Mouse (Mus musculus) limb, embryonic 13.5 days (tissue): ENCODE results near the gene Maneal. TPM values are rescaled to one million over a fixed set of nuclear protein-coding genes. Genes with fewer than 3 reads are reported as not detected.

ENCODE experiments used
- ATAC-seq: fragments of 200-750 bp; cut with Nextera tagmentation; 2 replicates; pipeline ENCODE4 v1.8.0; 2017; ENCODE audit warnings: low read depth, moderate number of reproducible peaks, moderate TSS enrichment; ENCODE audit not compliant: low FRiP score
- H3K27ac ChIP-seq: fragments of 300-500 bp; sonication (generic); 2 replicates; pipeline ENCODE4 v1.5.1; 2015; ENCODE audit warnings: inconsistent platforms, mild to moderate bottlenecking, moderate library complexity
- H3K27me3 ChIP-seq: fragments of 300-500 bp; sonication (generic); 2 replicates; pipeline ENCODE4 v1.6.1; 2015; ENCODE audit warnings: mild to moderate bottlenecking, inconsistent platforms
- H3K36me3 ChIP-seq: fragments of 300-500 bp; sonication (generic); 2 replicates; pipeline ENCODE4 v1.6.1; 2015; ENCODE audit warnings: inconsistent platforms, mild to moderate bottlenecking, moderate library complexity
- H3K4me1 ChIP-seq: fragments of 300-500 bp; sonication (generic); 2 replicates; pipeline ENCODE4 v1.6.1; 2015; ENCODE audit warnings: inconsistent platforms
- H3K4me2 ChIP-seq: fragments of 300-500 bp; sonication (generic); replicated peaks from 2 replicates; pipeline ENCODE4 v1.6.1; 2015; ENCODE audit warnings: inconsistent platforms, mild to moderate bottlenecking, moderate library complexity
- H3K4me3 ChIP-seq: fragments of 300-500 bp; sonication (generic); 2 replicates; pipeline ENCODE4 v1.5.1; 2015; ENCODE audit warnings: moderate library complexity, mild to moderate bottlenecking, inconsistent platforms
- H3K9ac ChIP-seq: fragments of 300-500 bp; sonication (generic); 2 replicates; pipeline ENCODE4 v1.6.1; 2015; ENCODE audit warnings: mild to moderate bottlenecking, inconsistent platforms
- H3K9me3 ChIP-seq: fragments of 300-500 bp; sonication (generic); 2 replicates; pipeline ENCODE4 v1.6.1; 2016; ENCODE audit warnings: inconsistent platforms
- WGBS: fragments of 180-500 bp; shearing (Covaris S2); methylation state at CpG from one replicate; pipeline ENCODE4 v1.1.7; 2015; 5-methylcytosine and 5-hydroxymethylcytosine counted together
- polyA plus RNA-seq: library from polyadenylated mRNA; unstranded; fragments of >200 nt; fragmentation: Nextera tagmentation; extraction: Ambion mirVana; gene quantifications from 2 replicates; pipeline ENCODE4 v1.2.1, GENCODE M21; 2015

Gene Maneal
- polyA plus RNA-seq, 1 experiment from 2014 or later, result 0.67 TPM

DNA sequence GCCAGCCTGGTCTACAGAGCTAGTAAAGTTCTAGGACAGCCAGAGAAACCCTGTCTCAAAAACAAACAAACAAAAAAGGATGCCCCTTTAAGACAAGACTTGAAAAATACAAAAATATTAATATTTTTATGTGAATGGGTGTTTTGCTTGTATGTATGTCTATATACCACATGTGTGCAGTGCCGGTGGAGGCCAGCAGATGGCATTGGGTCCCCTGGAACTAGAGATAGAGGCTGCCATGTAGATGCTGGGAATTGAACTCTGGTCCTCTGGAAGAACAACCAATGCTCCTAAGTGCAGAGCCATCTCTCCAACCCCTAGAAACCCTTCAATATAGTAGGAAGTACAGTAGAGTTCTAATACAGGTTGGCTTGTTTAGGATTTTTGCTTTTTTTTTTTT is 21.0 kb downstream of the Maneal start:
- no peaks in the 10 kb centered on the region for H3K4me1 ChIP-seq
- no peak overlapping the region for H3K4me2 ChIP-seq
- H3K27me3 ChIP-seq, result no peaks in the 10 kb centered on the region
- ATAC-seq, result no peak
- peaks cover 78% of the 10 kb centered on the region for H3K36me3 ChIP-seq
- no peak overlapping the region for H3K27ac ChIP-seq
- H3K9me3 ChIP-seq, result 0 out of 2 replicates have a peak, but pooled peaks cover 4% of the 10 kb centered on the region
- 97% methylated on average over 1 of the region's 1 CpGs for WGBS
- no peak overlapping the region for H3K4me3 ChIP-seq
- H3K9ac ChIP-seq, result no peak overlapping the region

DNA sequence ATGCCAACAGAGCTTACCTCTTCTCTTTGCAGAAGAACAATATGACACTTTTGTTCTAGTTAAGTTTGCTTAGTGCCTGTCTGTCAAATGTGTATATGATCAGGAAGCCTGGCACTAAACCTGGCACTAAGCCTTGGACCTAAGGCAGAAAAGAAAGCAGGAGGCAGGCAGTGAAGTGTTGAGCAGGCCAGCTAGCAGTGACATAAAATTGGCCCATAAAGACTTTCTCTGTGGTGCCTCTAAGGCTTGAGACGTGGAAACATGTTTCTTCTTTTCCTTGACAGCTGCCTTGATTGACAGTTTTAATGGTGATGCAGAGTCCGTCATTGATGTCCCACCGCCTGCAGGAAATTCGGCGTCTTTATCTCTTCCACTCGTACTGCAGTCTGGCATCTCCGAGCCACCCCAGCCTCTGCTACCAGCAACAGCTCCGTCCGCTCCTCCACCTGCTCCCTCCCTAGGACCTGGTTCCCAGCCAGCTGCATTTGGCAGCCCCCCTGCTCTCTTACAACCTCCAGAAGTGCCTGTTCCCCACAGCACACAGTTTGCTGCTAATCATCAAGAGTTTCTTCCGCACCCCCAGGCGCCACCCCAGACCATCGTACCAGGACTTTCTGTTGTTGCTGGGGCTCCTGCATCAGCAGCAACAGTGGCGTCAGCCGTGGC is 23.8 kb downstream of the Maneal start:
- 87% methylated on average over 14 of the region's 14 CpGs for WGBS
- Histone ChIP-seq H3K4me1 (no peaks in the 10 kb centered on the region), H3K9ac (no peak overlapping the region), H3K27me3 (no peaks in the 10 kb centered on the region), H3K9me3 (0 out of 2 replicates have a peak, but pooled peaks cover 4% of the 10 kb centered on the region), H3K27ac (no peak overlapping the region), H3K4me3 (no peak overlapping the region), H3K36me3 (peaks cover 76% of the 10 kb centered on the region), H3K4me2 (no peak overlapping the region)
- no peak for ATAC-seq

DNA sequence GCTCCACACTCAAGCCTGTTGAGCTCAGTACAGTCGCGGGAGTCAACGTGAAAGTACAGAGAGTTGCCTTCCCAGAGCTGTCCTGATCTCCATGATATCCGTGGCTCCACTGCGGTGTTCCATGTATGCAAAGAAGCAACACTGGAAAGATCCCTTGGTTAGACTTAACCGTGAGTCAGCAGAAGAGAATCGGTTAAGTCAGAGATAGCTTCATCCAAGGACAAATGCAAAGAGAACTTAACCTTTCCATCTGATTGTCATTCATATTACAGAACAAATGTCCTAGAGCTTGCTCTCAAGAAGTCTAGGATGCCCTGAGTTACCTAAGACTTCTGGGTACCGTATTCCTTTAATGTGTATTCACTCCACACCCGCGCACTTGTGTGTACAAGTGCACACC is 29.2 kb downstream of the Maneal start:
- Histone ChIP-seq H3K4me3 (no peak overlapping the region), H3K4me2 (no peak overlapping the region), H3K9me3 (no peaks in the 10 kb centered on the region), H3K9ac (no peak overlapping the region), H3K27ac (no peak overlapping the region), H3K36me3 (peaks cover 68% of the 10 kb centered on the region), H3K27me3 (no peaks in the 10 kb centered on the region), H3K4me1 (no peaks in the 10 kb centered on the region)
- no peak for ATAC-seq
- 97% methylated on average over 10 of the region's 10 CpGs for WGBS

DNA sequence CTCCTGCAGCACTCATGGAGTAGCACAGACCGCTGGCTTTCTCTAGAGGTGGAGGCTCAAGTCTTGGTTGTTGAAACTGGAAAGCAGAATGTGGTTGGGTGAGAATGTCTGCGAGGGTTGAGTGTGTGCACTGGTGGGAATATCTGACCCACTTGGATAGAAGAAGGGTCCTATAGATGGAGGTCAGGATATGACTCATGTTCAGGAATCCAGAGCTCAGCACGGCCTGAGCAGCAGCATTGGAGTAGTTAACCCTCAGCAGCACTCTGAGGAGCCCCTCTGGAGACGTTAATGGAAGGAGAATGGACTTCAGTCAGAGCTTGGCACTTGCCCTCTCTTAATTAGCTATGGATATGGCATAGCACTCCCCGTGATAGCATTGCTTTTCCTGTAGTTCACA is 32.3 kb downstream of the Maneal start:
- Histone ChIP-seq H3K36me3 (peaks cover 80% of the 10 kb centered on the region), H3K9ac (no peak overlapping the region), H3K4me3 (no peak overlapping the region), H3K9me3 (no peaks in the 10 kb centered on the region), H3K4me1 (no peaks in the 10 kb centered on the region), H3K27me3 (no peaks in the 10 kb centered on the region), H3K4me2 (no peak overlapping the region), H3K27ac (no peak overlapping the region)
- ATAC-seq, result no peak
- WGBS, result 81% methylated on average over 5 of the region's 5 CpGs

DNA sequence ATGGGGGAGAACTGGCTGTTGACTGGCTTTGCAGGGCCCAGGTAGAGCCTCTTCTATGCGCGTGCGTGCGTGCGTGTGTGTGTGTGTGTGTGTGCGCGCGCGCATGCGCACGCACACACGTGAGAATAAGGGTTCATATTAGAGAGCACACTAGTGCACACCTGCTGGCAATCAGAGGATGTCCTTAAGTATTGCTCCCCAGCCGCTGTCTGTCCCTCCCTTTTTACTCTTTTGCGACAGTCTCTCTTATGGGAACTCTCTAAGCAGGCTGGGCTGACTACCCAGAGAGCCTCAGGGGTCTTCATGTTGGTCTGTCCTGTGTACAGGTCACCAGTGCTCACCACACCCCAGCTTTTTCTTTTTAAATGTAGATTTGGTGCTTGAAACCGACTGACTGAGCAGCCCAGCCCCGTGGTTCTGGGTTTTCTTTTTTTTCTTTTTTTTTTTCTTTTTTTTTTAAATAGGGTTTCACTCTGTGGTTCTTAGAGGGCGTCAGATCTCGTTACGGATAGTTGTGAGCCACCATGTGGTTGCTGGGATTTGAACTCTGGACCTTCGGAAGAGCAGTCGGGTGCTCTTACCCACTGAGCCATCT is 36.5 kb downstream of the Maneal start:
- H3K27me3 ChIP-seq, result no peaks in the 10 kb centered on the region
- H3K27ac ChIP-seq, result no peak overlapping the region
- no peaks in the 10 kb centered on the region for H3K4me1 ChIP-seq
- 96% methylated on average over 21 of the region's 21 CpGs for WGBS
- H3K36me3 ChIP-seq, result peaks cover 86% of the 10 kb centered on the region
- no peaks in the 10 kb centered on the region for H3K9me3 ChIP-seq
- H3K9ac ChIP-seq, result no peak overlapping the region
- H3K4me3 ChIP-seq, result no peak overlapping the region
- ATAC-seq, result no peak
- H3K4me2 ChIP-seq, result no peak overlapping the region

DNA sequence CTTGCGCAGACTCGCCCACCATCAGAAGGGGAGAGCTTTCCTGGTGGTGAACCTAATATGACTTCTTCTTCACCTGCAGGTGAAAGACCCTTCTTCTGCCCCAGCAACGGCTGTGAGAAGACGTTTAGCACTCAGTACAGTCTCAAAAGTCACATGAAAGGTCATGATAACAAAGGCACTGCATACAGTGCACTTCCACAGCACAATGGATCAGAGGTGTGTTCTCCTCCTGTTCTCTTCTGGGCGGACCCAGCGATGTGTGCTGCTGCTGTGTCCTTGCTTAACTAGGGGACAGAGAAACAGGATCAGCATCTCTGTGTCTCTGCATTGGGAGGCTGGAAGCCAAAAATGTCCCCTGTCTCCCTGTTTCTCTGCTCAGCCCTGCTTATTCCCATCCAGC is 37.0 kb downstream of the Maneal start:
- 91% methylated on average over 6 of the region's 6 CpGs for WGBS
- Histone ChIP-seq H3K36me3 (peaks cover 86% of the 10 kb centered on the region), H3K27me3 (no peaks in the 10 kb centered on the region), H3K9ac (no peak overlapping the region), H3K27ac (no peak overlapping the region), H3K4me1 (no peaks in the 10 kb centered on the region), H3K4me3 (no peak overlapping the region), H3K9me3 (no peaks in the 10 kb centered on the region), H3K4me2 (no peak overlapping the region)
- no peak for ATAC-seq

DNA sequence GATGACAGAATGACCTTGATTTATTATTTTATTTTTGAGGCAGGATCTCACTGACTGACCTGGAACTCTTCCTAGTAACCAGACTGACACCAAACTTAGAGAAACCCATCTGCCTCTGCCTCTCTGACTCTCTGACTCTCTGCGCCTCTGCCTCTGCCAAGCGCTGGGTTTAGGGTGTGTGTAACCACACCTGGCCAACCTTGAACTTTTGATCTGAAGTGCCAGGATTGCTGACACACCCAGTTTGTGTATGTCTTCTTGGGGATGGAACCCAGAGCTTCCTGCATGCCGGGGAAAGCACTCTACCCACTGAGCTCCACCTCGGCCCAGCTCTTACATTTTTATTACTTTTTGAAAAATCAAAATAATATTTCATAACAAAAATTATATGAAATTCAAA is 43.1 kb downstream of the Maneal start:
- Histone ChIP-seq H3K27me3 (no peaks in the 10 kb centered on the region), H3K4me3 (no peak overlapping the region), H3K4me1 (no peaks in the 10 kb centered on the region), H3K9me3 (no peaks in the 10 kb centered on the region), H3K36me3 (peaks cover 46% of the 10 kb centered on the region), H3K4me2 (no peak overlapping the region), H3K27ac (no peak overlapping the region), H3K9ac (no peak overlapping the region)
- 94% methylated on average over 4 of the region's 4 CpGs for WGBS
- ATAC-seq, result no peak

DNA sequence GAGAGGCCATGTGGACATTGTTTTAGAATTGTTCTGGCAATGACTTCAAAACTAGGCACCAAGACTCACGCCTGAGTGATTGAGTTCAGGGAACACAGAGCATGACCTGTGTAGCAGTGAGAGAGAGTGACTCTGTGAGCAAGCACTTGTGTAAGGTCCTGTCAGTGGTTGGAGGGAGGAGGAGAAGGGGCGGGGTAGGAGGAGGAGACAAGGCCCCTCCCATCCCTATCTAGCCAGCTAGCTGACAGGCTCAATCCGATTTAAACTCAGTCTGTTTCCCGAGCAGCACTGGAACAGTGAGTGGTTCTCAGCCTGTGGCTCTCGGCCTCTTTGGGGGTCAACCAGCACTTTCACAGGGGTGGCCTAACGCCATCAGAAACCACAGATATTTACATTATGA is 44.2 kb downstream of the Maneal start:
- 30% methylated on average over 6 of the region's 6 CpGs for WGBS
- no peak for ATAC-seq
- Histone ChIP-seq H3K4me2 (no peak overlapping the region), H3K27ac (no peak overlapping the region), H3K36me3 (peaks cover 39% of the 10 kb centered on the region), H3K4me3 (no peak overlapping the region), H3K27me3 (no peaks in the 10 kb centered on the region), H3K4me1 (no peaks in the 10 kb centered on the region), H3K9ac (no peak overlapping the region), H3K9me3 (no peaks in the 10 kb centered on the region)

DNA sequence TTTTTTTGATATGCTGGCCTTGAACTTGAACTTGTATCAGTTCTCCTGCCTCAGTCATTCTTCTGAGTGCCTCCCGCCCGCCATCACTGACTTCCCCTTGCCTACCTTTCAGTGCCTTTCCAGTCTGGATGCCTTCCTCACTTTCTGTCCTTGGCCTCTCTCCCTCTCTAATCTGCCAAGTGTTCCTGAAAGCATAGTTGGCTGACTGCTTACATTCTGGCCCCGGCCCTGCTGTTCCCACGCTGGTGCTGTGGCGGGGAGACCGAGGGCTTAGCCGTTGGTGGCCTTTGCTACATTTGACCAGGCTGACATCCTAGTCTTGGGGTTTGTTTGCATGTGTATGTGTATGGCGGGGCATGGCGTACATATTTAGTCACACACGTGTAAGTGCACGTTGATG is 46.1 kb downstream of the Maneal start:
- H3K4me2 ChIP-seq, result no peak overlapping the region
- no peak overlapping the region for H3K9ac ChIP-seq
- peaks cover 36% of the 10 kb centered on the region for H3K36me3 ChIP-seq
- no peak overlapping the region for H3K27ac ChIP-seq
- H3K4me1 ChIP-seq, result no peaks in the 10 kb centered on the region
- ATAC-seq, result no peak
- H3K27me3 ChIP-seq, result no peaks in the 10 kb centered on the region
- no peak overlapping the region for H3K4me3 ChIP-seq
- H3K9me3 ChIP-seq, result no peaks in the 10 kb centered on the region
- WGBS, result 95% methylated on average over 11 of the region's 11 CpGs

DNA sequence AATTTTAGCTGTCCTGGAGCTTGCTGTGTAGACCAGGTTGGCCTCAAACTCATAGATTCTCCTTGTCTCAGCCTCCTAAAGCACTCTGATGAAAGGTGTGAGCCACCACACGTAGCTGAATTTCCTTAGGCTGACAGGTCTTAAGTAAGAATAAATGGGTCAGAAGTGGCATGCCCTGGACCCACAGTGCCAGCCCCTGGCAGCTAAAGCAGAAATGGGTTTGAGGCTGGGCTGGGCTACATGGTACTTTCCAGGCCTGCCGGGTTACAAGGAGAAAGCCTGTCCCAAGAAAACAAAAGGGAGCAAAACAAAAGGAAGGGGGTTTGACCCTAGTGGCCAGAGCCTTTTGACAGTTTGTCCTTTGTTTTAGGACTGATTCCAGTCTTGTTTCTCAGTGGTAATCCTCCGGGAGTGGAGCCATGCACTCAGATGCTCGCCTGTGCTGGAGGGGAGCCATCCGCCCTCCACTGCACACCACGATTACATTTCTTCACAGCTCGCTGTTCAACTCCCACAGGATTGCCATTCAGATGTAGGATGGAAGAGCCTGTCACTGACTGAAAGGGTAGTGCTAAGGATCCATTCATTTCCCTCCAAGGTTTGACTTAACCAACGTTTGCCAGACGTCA is 50.5 kb downstream of the Maneal start:
- Histone ChIP-seq H3K9me3 (no peaks in the 10 kb centered on the region), H3K4me3 (no peak overlapping the region), H3K4me2 (no peak overlapping the region), H3K4me1 (no peaks in the 10 kb centered on the region), H3K27me3 (no peaks in the 10 kb centered on the region), H3K9ac (peak overlapping the region; percentile 25; the same call in 1 of the 2 replicates), H3K27ac (no peak overlapping the region), H3K36me3 (peaks cover 50% of the 10 kb centered on the region)
- no peak for ATAC-seq
- WGBS, result 81% methylated on average over 9 of the region's 9 CpGs

DNA sequence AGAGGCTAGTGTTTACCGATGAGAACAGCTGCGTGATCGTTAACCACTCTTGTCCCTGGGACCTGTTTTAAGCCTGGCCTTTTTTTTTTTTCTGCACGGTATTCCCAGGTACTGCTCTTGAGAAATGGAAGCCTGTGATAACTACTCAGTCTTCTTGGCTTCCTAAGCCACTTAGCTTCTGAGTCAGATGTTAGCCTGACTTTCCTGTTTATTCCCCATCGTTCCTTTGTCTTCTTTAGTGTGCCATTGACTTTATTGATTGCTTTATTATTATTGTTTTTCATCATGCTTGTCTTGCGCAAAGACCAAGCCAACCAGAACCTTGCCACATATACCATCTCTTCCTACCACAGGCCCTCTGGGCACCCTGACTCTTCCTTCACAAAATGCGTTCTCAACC is 51.9 kb downstream of the Maneal start:
- Histone ChIP-seq H3K9ac (no peak overlapping the region), H3K27ac (no peak overlapping the region), H3K36me3 (peaks cover 57% of the 10 kb centered on the region), H3K27me3 (no peaks in the 10 kb centered on the region), H3K4me3 (no peak overlapping the region), H3K4me1 (no peaks in the 10 kb centered on the region), H3K9me3 (no peaks in the 10 kb centered on the region), H3K4me2 (no peak overlapping the region)
- WGBS, result 83% methylated on average over 7 of the region's 7 CpGs
- no peak for ATAC-seq

DNA sequence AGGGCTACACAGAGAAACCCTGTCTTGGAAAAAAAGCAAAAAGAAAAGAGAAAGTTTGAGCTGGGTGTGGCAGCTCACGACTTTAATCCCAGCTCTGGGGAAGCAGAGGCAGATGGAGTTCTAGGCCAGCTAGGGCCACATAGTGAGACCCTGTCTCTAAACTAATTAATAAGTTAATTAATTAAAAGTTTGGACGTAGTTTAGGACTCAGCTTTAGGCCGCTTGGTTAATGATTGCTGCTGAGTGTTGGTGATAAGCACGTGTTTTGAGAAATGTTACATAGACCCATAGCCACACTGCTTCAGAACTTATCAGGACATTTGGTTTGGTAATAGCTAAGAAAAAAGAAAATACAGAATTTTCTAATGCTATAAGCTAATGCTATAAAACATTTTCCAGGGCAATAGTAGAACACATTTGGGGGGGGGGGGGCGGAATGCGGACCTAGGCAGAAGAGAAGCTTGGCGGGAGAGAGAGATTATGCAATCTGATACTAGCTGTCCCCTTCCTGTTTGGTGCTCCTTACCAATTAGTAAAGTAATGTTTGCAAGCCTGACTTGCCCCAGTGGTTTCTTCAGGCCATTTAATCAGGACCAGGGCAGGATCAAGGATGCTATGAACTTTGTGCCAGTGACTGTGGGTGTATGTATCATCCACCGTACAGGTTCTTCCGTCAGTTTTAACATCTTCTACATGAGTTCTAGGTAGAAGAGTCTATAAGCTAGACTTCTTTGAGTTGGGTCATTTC is 52.7 kb downstream of the Maneal start:
- Histone ChIP-seq H3K9ac (no peak overlapping the region), H3K4me2 (no peak overlapping the region), H3K36me3 (peaks cover 65% of the 10 kb centered on the region), H3K27ac (no peak overlapping the region), H3K27me3 (no peaks in the 10 kb centered on the region), H3K4me1 (no peaks in the 10 kb centered on the region), H3K9me3 (no peaks in the 10 kb centered on the region), H3K4me3 (no peak overlapping the region)
- ATAC-seq, result no peak
- WGBS, result 85% methylated on average over 9 of the region's 9 CpGs
